Mouse (Mus musculus) CD4-positive naive resting alpha-beta T cell, adult 76 days (primary cell): ENCODE data around the gene Brsk1. TPM values are rescaled to one million over a fixed set of nuclear protein-coding genes. Genes with fewer than 3 reads are reported as not detected.

ENCODE experiments used
- total RNA-seq: library from RNA; stranded (reverse); gene quantifications from one replicate; pipeline ENCODE4 v1.2.4, GENCODE M21; 2023

Brsk1 gene
- total RNA-seq: not detected

DNA sequence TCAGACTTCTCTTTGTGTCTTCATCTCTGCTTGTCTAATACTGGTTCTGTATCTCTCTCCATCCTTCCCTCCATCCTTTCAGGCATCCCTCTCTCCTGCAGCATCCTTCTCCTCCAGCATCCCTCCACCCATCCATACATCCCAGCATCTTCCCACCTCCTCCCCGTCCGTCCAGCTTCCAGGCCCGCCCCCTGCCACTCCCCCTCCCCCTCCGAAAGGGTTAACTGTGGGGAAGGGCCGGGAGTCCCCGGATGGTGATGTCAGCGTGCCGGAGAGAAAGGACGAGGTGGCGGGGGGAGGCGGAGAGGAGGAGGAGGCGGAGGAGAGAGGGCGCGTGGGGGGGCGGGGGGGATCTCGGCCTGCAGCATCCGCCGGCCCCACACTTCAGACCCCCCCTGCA lies at the start of gene Brsk1:
Gene Brsk1, plus strand, starts transcription at position 218 of the 400 bp plus-strand sequence.

DNA sequence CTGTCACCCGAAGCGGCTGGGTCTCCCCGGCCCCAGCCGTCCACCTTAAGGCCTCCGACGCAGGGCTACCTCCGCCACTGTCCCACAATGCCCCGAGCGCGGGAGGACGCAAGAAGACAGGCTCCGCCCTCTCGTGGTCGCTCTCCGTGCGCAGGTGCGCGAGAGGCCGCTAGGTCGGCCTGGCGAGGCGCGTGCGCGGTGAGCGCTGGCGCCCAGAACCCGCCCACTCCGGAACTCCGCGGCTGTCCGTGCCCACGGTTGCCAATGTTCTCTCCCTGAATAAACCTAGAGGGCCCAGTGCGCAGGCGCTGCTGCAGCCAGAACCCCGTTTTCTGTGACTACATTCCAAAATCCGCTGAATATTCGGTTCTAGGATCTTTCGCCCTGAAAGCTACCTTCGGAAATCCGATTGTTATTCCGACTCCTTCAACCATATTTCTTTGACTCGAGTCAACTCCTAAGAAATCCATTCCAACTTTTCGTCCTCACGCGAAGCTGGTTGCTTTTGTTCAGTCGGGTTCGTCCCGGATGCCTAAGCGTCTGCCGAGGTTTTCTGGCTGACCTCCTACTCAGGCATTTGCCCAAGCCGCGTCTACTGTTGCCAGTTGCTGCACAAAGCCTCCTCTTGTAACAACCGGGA lies 31.4 kb upstream of the Brsk1 start, which contains the start of gene Ppp6r1:
Gene Ppp6r1, minus strand, starts transcription at position 108 of the 640 bp plus-strand sequence.

DNA sequence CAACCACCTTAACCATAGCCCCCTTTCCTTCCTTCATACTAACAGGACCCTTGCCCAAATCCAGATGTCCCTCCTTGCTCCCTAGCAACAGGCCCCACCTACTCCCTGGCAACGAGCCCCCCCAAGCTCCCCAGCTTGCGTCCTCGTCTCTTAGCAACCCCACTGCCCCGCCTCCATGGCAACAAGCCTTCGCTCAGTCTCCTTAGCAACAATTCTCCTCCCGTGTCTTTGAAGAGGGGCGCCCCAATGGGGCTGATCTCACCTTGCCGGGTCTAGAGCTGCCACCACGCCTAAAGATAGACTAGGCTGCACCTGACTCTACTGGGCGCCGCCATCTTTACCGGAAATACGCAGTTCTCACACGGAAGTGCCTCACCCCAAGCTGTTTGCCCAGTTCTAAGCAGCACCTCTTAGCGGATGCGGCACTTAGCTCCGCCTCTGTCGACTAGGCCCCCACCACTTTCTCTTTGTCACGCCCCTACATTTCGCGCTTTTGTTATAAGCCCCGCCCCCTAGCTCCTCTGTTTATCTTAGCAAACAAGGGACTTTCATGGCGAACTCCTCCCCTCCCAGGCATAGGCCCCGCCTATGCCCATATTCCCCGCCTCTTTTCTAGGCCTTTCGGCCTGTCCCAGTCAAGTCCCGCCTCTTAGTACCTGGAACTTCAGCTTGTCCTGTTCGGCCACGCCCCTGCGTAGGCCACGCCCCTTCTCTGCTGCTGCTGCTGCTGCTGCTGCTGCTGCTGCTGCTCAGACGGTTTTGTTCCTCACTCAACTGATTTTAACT lies 5.6 kb upstream of the Brsk1 start, which contains the start of gene Hspbp1:
Gene Hspbp1, minus strand, starts transcription at position 437 of the 786 bp plus-strand sequence.

DNA sequence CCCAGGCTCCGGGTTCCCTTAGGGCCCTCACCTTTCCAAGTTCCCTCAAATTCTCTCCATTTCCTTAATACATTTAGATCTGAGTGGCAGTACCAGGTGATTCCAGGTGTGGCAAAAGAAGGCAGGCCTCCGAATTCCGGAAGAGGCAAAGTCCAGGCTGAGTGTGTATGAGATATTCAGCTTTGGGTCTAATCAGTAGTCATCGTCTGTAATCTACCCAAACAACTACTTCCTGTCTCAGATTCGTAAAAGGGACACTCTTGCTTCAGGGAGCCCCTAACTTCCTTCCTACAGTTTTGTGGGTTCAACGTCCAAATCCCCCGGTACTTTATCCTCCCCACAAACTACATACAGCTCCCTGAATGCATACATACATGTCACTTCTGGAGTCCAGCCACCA lies 34.8 kb downstream of the Brsk1 start, which contains the start of gene Tmem150b:
Gene Tmem150b, minus strand, starts transcription at position 81 of the 400 bp plus-strand sequence.

DNA sequence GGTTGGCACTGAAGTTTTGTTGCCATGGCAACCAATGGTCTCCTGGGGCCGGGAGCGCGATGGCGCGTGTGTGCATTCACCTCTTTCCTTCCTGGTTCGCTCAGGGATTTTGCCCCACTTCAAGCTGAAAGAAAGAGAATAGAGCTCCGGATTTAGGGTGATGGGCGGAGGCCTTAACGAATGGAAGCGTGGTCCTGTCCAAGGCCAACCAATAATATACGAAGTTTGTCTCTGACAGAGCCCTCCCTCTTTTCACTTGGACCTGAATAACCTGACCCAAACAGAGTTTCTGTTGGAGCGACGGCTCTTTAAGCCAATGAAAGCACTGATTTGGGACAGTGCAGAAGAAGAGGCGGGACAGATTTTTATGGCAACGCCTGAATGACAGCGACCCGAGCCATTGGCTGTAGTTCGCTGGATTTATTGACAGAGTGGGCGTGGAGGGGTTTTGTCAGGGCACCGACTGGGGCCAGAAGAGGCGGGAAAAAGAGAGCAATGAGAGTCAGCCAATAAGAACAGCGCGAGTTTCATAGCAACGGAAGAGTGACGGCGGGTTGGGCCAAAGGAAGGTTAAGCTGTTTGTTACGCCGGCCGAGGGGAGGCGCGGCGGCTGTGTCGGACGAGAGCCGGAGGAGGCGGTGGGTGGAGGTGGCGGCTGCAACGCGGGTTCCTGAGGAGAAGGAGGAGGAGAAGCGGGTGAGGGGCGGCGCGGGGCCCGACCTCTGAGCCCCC lies 49.3 kb downstream of the Brsk1 start, which contains the start of gene Kmt5c:
Gene Kmt5c, plus strand, starts transcription at position 572 of the 732 bp plus-strand sequence.

DNA sequence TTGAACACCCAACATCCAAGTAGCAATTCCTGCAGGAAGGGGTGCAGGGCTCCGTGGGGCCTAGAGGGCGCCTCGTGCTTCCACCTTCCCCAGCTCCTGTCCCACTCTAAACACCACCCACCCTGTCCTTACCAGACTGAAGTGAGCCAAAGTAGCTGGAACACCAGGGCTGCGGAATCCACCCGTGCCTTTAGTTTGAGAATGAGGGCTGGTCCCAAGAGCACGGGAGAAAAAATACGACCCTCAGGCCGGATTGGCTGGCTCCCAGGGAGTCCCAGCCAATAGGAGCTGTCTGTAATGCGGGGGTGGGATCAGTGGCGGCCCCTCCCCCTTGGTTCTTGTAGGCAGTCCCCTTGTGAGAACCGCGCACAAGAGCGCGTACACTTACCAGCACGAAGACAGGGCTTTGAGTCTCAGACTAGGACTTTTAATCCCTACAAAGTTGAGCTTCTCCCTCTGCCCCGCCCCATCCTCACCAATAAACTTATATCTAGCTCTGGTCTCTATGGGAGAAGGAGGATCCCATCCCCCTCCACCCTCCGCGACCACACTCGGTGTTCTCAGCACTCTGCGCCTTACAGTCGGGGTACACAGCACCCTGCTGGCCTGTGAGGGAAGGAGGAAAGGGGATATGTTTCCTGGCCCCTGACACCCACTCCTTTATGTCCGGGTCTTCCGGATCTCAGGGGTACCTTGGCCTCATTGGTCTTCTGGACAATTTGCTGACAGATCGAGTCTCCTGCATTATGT lies 62.6 kb downstream of the Brsk1 start, which contains the start of gene Cox6b2:
Gene Cox6b2, minus strand, starts transcription at position 274 of the 750 bp plus-strand sequence.

Other genes starting within 250 kb of the Brsk1 start
- 8.8 TPM for gene Rdh13, start 245.0 kb upstream of the Brsk1 start, total RNA-seq
- gene Eps8l1, start 229.9 kb upstream of the Brsk1 start, total RNA-seq: 40.5 TPM
- 302 TPM for gene Ppp1r12c, start 188.9 kb upstream of the Brsk1 start, total RNA-seq
- gene Tnnt1, start 174.2 kb upstream of the Brsk1 start, total RNA-seq: 8.4 TPM
- gene Tnni3, start 166.4 kb upstream of the Brsk1 start, total RNA-seq: 1.0 TPM
- gene Dnaaf3, start 158.2 kb upstream of the Brsk1 start, total RNA-seq: 0.26 TPM
- not detected for gene Syt5, start 143.1 kb upstream of the Brsk1 start, total RNA-seq
- not detected for gene Ptprh, start 86.6 kb upstream of the Brsk1 start, total RNA-seq
- 51.6 TPM for gene Tmem86b, start 59.2 kb upstream of the Brsk1 start, total RNA-seq
- 282 TPM for gene Ppp6r1, start 31.6 kb upstream of the Brsk1 start, total RNA-seq
- 71.8 TPM for gene Hspbp1, start 5.5 kb upstream of the Brsk1 start, total RNA-seq
- gene Tmem150b, start 34.6 kb downstream of the Brsk1 start, total RNA-seq: 0.76 TPM
- gene Kmt5c, start 49.5 kb downstream of the Brsk1 start, total RNA-seq: 61.4 TPM
- gene Cox6b2, start 62.5 kb downstream of the Brsk1 start, total RNA-seq: 1.9 TPM
- not detected for gene Fam71e2, start 80.7 kb downstream of the Brsk1 start, total RNA-seq
- not detected for gene Il11, start 92.3 kb downstream of the Brsk1 start, total RNA-seq
- not detected for gene Tmem190, start 92.3 kb downstream of the Brsk1 start, total RNA-seq
- 1.7 TPM for gene Tmem238, start 99.1 kb downstream of the Brsk1 start, total RNA-seq
- 1,948 TPM for gene Rpl28, start 102.3 kb downstream of the Brsk1 start, total RNA-seq
- 177 TPM for gene Ube2s, start 122.0 kb downstream of the Brsk1 start, total RNA-seq
- gene Shisa7, start 154.1 kb downstream of the Brsk1 start, total RNA-seq: 0.44 TPM
- 5.8 TPM for gene Isoc2b, start 179.7 kb downstream of the Brsk1 start, total RNA-seq
- 9.6 TPM for gene Isoc2a, start 186.5 kb downstream of the Brsk1 start, total RNA-seq
- gene Gm36210, start 215.9 kb downstream of the Brsk1 start, total RNA-seq: not detected
- 42.6 TPM for gene Zfp628, start 224.6 kb downstream of the Brsk1 start, total RNA-seq
- 12.2 TPM for gene Nat14, start 231.4 kb downstream of the Brsk1 start, total RNA-seq
- gene Ssc5d, start 235.2 kb downstream of the Brsk1 start, total RNA-seq: 0.38 TPM